Mouse (Mus musculus) erythroblast, embryonic 14.5 days (primary cell): ENCODE measurements around the gene Fam129b. TPM values are rescaled to one million over a fixed set of nuclear protein-coding genes. Genes with fewer than 3 reads are reported as not detected.

Source experiments
- H3K27me3 ChIP-seq: 2 replicates; pipeline ENCODE4 v1.6.1; 2012; ENCODE audit warnings: inconsistent platforms; ENCODE audit not compliant: control insufficient read depth
- H3K36me3 ChIP-seq: 2 replicates; pipeline ENCODE4 v1.6.1; 2012; ENCODE audit warnings: mild to moderate bottlenecking, inconsistent platforms; ENCODE audit not compliant: control insufficient read depth
- H3K4me1 ChIP-seq: 2 replicates; pipeline ENCODE4 v1.6.1; 2012; ENCODE audit warnings: inconsistent platforms; ENCODE audit not compliant: control insufficient read depth
- H3K4me3 ChIP-seq: replicated peaks from 2 replicates; pipeline ENCODE3; 2012; ENCODE audit warnings: moderate library complexity, mild to moderate bottlenecking, inconsistent platforms
- H3K9me3 ChIP-seq: 2 replicates; pipeline ENCODE4 v1.6.1; 2012; ENCODE audit warnings: low read length, inconsistent platforms, mixed read lengths; ENCODE audit not compliant: control insufficient read depth
- GATA1 ChIP-seq: IDR thresholded peaks from 2 replicates; pipeline ENCODE4 v1.6.1; 2012; ENCODE audit warnings: low read length, inconsistent platforms, mixed read lengths
- TAL1 ChIP-seq: IDR thresholded peaks from 3 replicates; pipeline ENCODE4 v1.6.1; 2012; ENCODE audit warnings: low read length, inconsistent platforms, mixed read lengths
- polyA plus RNA-seq: library from polyadenylated mRNA; stranded (reverse); fragments of >175 nt; gene quantifications from 2 replicates; pipeline ENCODE4 v1.2.3, GENCODE M21; 2012

Fam129b gene
- polyA plus RNA-seq, 1 experiment, result 0.13 TPM

- no peak for TF ChIP-seq GATA1
- no peak for TF ChIP-seq TAL1
- Histone ChIP-seq H3K4me1 (peaks cover 4% of the 10 kb centered on the region), H3K36me3 (no peaks in the 10 kb centered on the region), H3K4me3 (no peak overlapping the region), H3K27me3 (peaks cover 3% of the 10 kb centered on the region), H3K9me3 (no peaks in the 10 kb centered on the region)
These were observed 6.5 kb downstream of the Fam129b start for GRCm38 (mm10) chr2:32882283-32883043.

GRCm38 (mm10) chr2:32884745-32885144, 8.8 kb downstream of the Fam129b start:
- no peaks in the 10 kb centered on the region for H3K27me3 ChIP-seq
- no peaks in the 10 kb centered on the region for H3K36me3 ChIP-seq
- H3K9me3 ChIP-seq, result no peaks in the 10 kb centered on the region
- no peak for TF ChIP-seq GATA1
- no peak for TF ChIP-seq TAL1
- peaks cover 3% of the 10 kb centered on the region for H3K4me1 ChIP-seq
- no peak overlapping the region for H3K4me3 ChIP-seq

DNA sequence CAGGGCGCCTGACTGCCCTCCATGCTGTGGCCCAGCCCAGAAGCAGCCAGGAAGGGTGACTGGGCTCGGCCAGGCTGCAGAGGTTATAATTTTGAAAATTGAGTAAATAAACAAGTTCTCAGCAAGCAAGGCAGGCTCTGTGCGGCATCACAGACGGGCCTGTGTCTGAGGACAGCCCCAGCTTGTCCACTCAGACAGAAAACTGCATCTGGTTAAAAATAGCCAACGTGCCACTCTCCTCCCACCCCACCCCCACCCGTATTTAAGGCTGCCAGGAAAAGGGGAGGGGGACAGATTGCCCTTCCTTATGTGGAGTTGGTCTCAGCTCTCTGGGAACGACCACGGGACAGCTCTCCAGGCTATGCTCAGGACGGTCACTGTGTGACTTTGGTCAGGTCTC, 12.1 kb downstream of the Fam129b start:
- H3K36me3 ChIP-seq, result no peaks in the 10 kb centered on the region
- TF ChIP-seq GATA1, result no peak
- no peak for TF ChIP-seq TAL1
- no peak overlapping the region for H3K4me3 ChIP-seq
- H3K4me1 ChIP-seq, result peaks cover 20% of the 10 kb centered on the region
- no peaks in the 10 kb centered on the region for H3K9me3 ChIP-seq
- H3K27me3 ChIP-seq, result no peaks in the 10 kb centered on the region

GRCm38 (mm10) chr2:32888551-32888950, 12.6 kb downstream of the Fam129b start:
- Histone ChIP-seq H3K4me3 (no peak overlapping the region), H3K9me3 (no peaks in the 10 kb centered on the region), H3K27me3 (no peaks in the 10 kb centered on the region), H3K4me1 (peaks cover 20% of the 10 kb centered on the region), H3K36me3 (no peaks in the 10 kb centered on the region)
- TF ChIP-seq TAL1 (no peak), GATA1 (no peak)

GRCm38 (mm10) chr2:32890280-32890679, 14.4 kb downstream of the Fam129b start:
- TF ChIP-seq TAL1 (no peak), GATA1 (no peak)
- Histone ChIP-seq H3K9me3 (no peaks in the 10 kb centered on the region), H3K4me1 (peaks cover 20% of the 10 kb centered on the region), H3K4me3 (no peak overlapping the region), H3K36me3 (no peaks in the 10 kb centered on the region), H3K27me3 (no peaks in the 10 kb centered on the region)

GRCm38 (mm10) chr2:32891278-32891677, 15.4 kb downstream of the Fam129b start:
- Histone ChIP-seq H3K36me3 (no peaks in the 10 kb centered on the region), H3K27me3 (no peaks in the 10 kb centered on the region), H3K9me3 (no peaks in the 10 kb centered on the region), H3K4me3 (no peak overlapping the region), H3K4me1 (peaks cover 25% of the 10 kb centered on the region)
- TF ChIP-seq TAL1 (no peak), GATA1 (no peak)

GRCm38 (mm10) chr2:32892490-32892889, 16.6 kb downstream of the Fam129b start:
- H3K4me1 ChIP-seq, result peaks cover 25% of the 10 kb centered on the region
- H3K36me3 ChIP-seq, result no peaks in the 10 kb centered on the region
- H3K27me3 ChIP-seq, result no peaks in the 10 kb centered on the region
- H3K9me3 ChIP-seq, result no peaks in the 10 kb centered on the region
- TF ChIP-seq GATA1, result no peak
- no peak overlapping the region for H3K4me3 ChIP-seq

DNA sequence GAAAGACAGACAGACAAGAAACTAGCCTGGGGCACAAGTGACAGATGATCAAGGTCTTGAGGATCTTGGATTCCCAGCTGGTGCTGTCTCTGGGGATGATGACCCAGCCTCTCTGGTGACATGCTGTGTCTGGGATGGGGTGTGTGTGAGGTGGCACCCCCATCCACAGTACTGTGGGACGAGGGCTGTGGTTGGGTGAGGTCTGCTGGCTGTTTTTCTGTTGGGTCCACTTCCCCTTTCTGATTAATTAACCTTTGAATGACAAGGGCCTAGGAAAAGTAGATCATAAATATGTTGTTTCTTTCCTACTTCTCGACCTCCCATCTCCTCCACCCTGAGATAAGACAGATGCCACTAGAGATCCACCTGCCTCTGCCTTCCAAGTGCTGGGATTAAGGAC, 18.2 kb downstream of the Fam129b start:
- TF ChIP-seq GATA1 (no peak), TAL1 (no peak)
- Histone ChIP-seq H3K9me3 (no peaks in the 10 kb centered on the region), H3K4me1 (peaks cover 36% of the 10 kb centered on the region), H3K4me3 (no peak overlapping the region), H3K27me3 (no peaks in the 10 kb centered on the region), H3K36me3 (no peaks in the 10 kb centered on the region)

- no peak overlapping the region for H3K4me3 ChIP-seq
- no peaks in the 10 kb centered on the region for H3K27me3 ChIP-seq
- H3K9me3 ChIP-seq, result no peaks in the 10 kb centered on the region
- peaks cover 41% of the 10 kb centered on the region for H3K4me1 ChIP-seq
- H3K36me3 ChIP-seq, result no peaks in the 10 kb centered on the region
- TF ChIP-seq TAL1 (no peak), GATA1 (no peak)
These were observed 19.7 kb downstream of the Fam129b start for GRCm38 (mm10) chr2:32895606-32896106.
